Mouse (Mus musculus) embryonic fibroblast, embryonic 13.5 days (primary cell): ENCODE measurements around the gene Rab42.

Experiments
- CTCF ChIP-seq: IDR thresholded peaks from 2 replicates; pipeline ENCODE4 v1.5.1; 2011; ENCODE audit warnings: mild to moderate bottlenecking, control low read depth, low read length, moderate library complexity, borderline replicate concordance; ENCODE audit not compliant: insufficient read depth
- POLR2A ChIP-seq: IDR thresholded peaks from 2 replicates; pipeline ENCODE4 v1.6.1; 2011; ENCODE audit warnings: low read depth, mild to moderate bottlenecking, control low read depth, low read length, moderate library complexity

GRCm38 (mm10) chr4:132293682-132294240 lies 9.4 kb downstream of the Rab42 start:
- TF ChIP-seq POLR2A (no peak), CTCF (no peak)
